Mouse (Mus musculus) liver (tissue): ENCODE results near the gene Rnf6.

Source experiments
- DNase-seq: peaks from one replicate; pipeline ENCODE4 v3.0.0-alpha.2; 2020; ENCODE audit warnings: mixed read lengths

Rnf6 gene

GRCm38 (mm10) chr5:146220879-146221714, at the start of gene Rnf6:
Gene Rnf6 (minus strand): TSS chr5:146221555.
- DNase-seq = peak; percentile 96

- DNase-seq = no peak
These were observed 49.2 kb upstream of the Rnf6 start for GRCm38 (mm10) chr5:146270593-146270992.

- DNase-seq = no peak
These were observed 46.4 kb upstream of the Rnf6 start for GRCm38 (mm10) chr5:146267776-146268175.

GRCm38 (mm10) chr5:146265934-146266591, 44.7 kb upstream of the Rnf6 start:
- DNase-seq = no peak

GRCm38 (mm10) chr5:146260003-146260402, 38.6 kb upstream of the Rnf6 start:
- peak; percentile 67 for DNase-seq

GRCm38 (mm10) chr5:146253644-146254043, 32.3 kb upstream of the Rnf6 start:
- no peak for DNase-seq

- DNase-seq = no peak
These were observed 30.5 kb upstream of the Rnf6 start for GRCm38 (mm10) chr5:146251663-146252429.

GRCm38 (mm10) chr5:146250369-146251075, 29.2 kb upstream of the Rnf6 start:
- DNase-seq = peak; percentile 83

- no peak for DNase-seq
These were observed 27.4 kb upstream of the Rnf6 start for GRCm38 (mm10) chr5:146248746-146249145.

- DNase-seq = no peak
These were observed 26.4 kb upstream of the Rnf6 start for GRCm38 (mm10) chr5:146247709-146248108.

GRCm38 (mm10) chr5:146246386-146246785, 25.0 kb upstream of the Rnf6 start:
- DNase-seq = no peak

GRCm38 (mm10) chr5:146245646-146246370, 24.5 kb upstream of the Rnf6 start:
- no peak for DNase-seq

- DNase-seq = no peak
These were observed 23.8 kb upstream of the Rnf6 start for GRCm38 (mm10) chr5:146245193-146245592.

- no peak for DNase-seq
These were observed 19.8 kb upstream of the Rnf6 start for GRCm38 (mm10) chr5:146241202-146241601.

- DNase-seq = no peak
These were observed 19.4 kb upstream of the Rnf6 start for GRCm38 (mm10) chr5:146240771-146241170.

- no peak for DNase-seq
These were observed 16.9 kb upstream of the Rnf6 start for GRCm38 (mm10) chr5:146238274-146238673.

- no peak for DNase-seq
These were observed 13.0 kb upstream of the Rnf6 start for GRCm38 (mm10) chr5:146234336-146234735.

GRCm38 (mm10) chr5:146232816-146233215, 11.5 kb upstream of the Rnf6 start:
- DNase-seq = no peak

- no peak for DNase-seq
These were observed 10.8 kb upstream of the Rnf6 start for GRCm38 (mm10) chr5:146232056-146232675.

GRCm38 (mm10) chr5:146231655-146231996, 10.3 kb upstream of the Rnf6 start:
- peak; percentile 52 for DNase-seq

- peak; percentile 93 for DNase-seq
These were observed 9.7 kb upstream of the Rnf6 start, which contains the start of gene Cdk8 for GRCm38 (mm10) chr5:146230864-146231654. Gene Cdk8 (plus strand): TSS chr5:146231230.
